Mouse (Mus musculus) gastrocnemius, postnatal 10 days (tissue): Measurements from ENCODE around the gene Cdc25b. TPM values are rescaled to one million over a fixed set of nuclear protein-coding genes. Genes with fewer than 3 reads are reported as not detected.
"Not testable (repeated sequence)": the region's sequence is repeated elsewhere in the genome, so short reads cannot be mapped to it uniquely, and the experiment has no call there.

ENCODE experiments used
- DNase-seq: peaks from one replicate; pipeline ENCODE4 v3.0.0; 2021; ENCODE audit warnings: mixed read lengths
- total RNA-seq, 2 experiments: library from RNA; stranded (reverse); gene quantifications; 2 replicates each; pipeline ENCODE4 v1.2.3; 2021

The Cdc25b gene
- total RNA-seq, 2 experiments from 2014 or later, result 9.4 to 13.0 TPM

- DNase-seq, result no peak
Observed at GRCm38 (mm10) chr2:131225178-131225577, 38.4 kb downstream of the Cdc25b start.

GRCm38 (mm10) chr2:131226669-131227068 lies 39.9 kb downstream of the Cdc25b start:
- DNase-seq, result not testable (repeated sequence)

- DNase-seq, result no peak
Observed at GRCm38 (mm10) chr2:131227243-131227642, 40.5 kb downstream of the Cdc25b start.

GRCm38 (mm10) chr2:131232558-131232957 lies 45.8 kb downstream of the Cdc25b start:
- DNase-seq, result no peak

GRCm38 (mm10) chr2:131233307-131234126 lies 46.8 kb downstream of the Cdc25b start, which contains the start of gene Mavs:
Gene Mavs, plus strand, starts transcription at chr2:131234063.
- DNase-seq, result peak; percentile 93

GRCm38 (mm10) chr2:131234127-131234650 lies 47.4 kb downstream of the Cdc25b start:
- peak; percentile 46 for DNase-seq

GRCm38 (mm10) chr2:131234970-131235635 lies 48.4 kb downstream of the Cdc25b start:
- DNase-seq, result no peak

GRCm38 (mm10) chr2:131242180-131242579 lies 55.4 kb downstream of the Cdc25b start:
- no peak for DNase-seq

GRCm38 (mm10) chr2:131242929-131243328 lies 56.2 kb downstream of the Cdc25b start:
- DNase-seq, result no peak

Other genes starting within 250 kb of the Cdc25b start
- 1 to 10 TPM; 4.5 to 8.6 TPM for gene Gfra4, start 143.9 kb upstream of the Cdc25b start, total RNA-seq
- gene Adam33, start 123.1 kb upstream of the Cdc25b start, total RNA-seq, result 1 to 10 TPM; 3.7 to 5.9 TPM
- 1 to 10 TPM; 1.2 to 1.4 TPM for gene Siglec1, start 100.2 kb upstream of the Cdc25b start, total RNA-seq
- 10 to 100 TPM; 18.3 to 25.0 TPM for gene Hspa12b, start 59.7 kb upstream of the Cdc25b start, total RNA-seq
- gene Gm11037, start 53.5 kb upstream of the Cdc25b start, total RNA-seq, result not detected
- 1 to 10 TPM; 7.2 to 9.3 TPM for gene 1700037H04Rik, start 26.9 kb upstream of the Cdc25b start, total RNA-seq
- 10 to 100 TPM; 58.4 to 59.5 TPM for gene Cenpb, start 6.9 kb upstream of the Cdc25b start, total RNA-seq
- gene Spef1, start 333 bp downstream of the Cdc25b start, total RNA-seq, result 1 to 10 TPM; 3.8 to 4.5 TPM
- gene Ap5s1, start 20.1 kb downstream of the Cdc25b start, total RNA-seq, result 10 to 100 TPM; 16.1 to 16.3 TPM
- gene Mavs, start 47.1 kb downstream of the Cdc25b start, total RNA-seq, result 10 to 100 TPM; 26.0 to 28.4 TPM
- 10 to 100 TPM; 26.7 to 35.3 TPM for gene Pank2, start 75.5 kb downstream of the Cdc25b start, total RNA-seq
- 1 to 10 TPM; 3.1 to 4.7 TPM for gene Rnf24, start 165.9 kb downstream of the Cdc25b start, total RNA-seq